Mouse (Mus musculus) E14TG2a.4 (cell line): ENCODE results near the gene Tex36.

Experiments used
- H3K27me3 ChIP-seq: 2 replicates; pipeline ENCODE4 v1.6.1; 2014; ENCODE audit warnings: low read length, control low read depth; ENCODE audit not compliant: insufficient read depth
- H3K36me3 ChIP-seq: 2 replicates; pipeline ENCODE4 v1.6.1; 2014; ENCODE audit warnings: low read length, control low read depth; ENCODE audit not compliant: insufficient read depth
- H3K4me1 ChIP-seq: replicated peaks from 2 replicates; pipeline ENCODE4 v1.6.1; 2014; ENCODE audit warnings: low read depth, low read length, control low read depth
- H3K4me3 ChIP-seq: replicated peaks from 2 replicates; pipeline ENCODE4 v1.5.1; 2014; ENCODE audit warnings: mild to moderate bottlenecking, low read length
- H3K9me3 ChIP-seq: 2 replicates; pipeline ENCODE4 v1.6.1; 2014; ENCODE audit warnings: low read length, control low read depth
- CTCF ChIP-seq: conservative IDR thresholded peaks from 2 replicates; pipeline ENCODE4 v1.5.1; 2014; ENCODE audit warnings: low read length
- NANOG ChIP-seq: IDR thresholded peaks from 2 replicates; pipeline ENCODE4 v1.6.1; 2014; ENCODE audit warnings: borderline replicate concordance, low read length, mixed read lengths
- POU5F1 ChIP-seq: IDR thresholded peaks from 2 replicates; pipeline ENCODE4 v1.6.1; 2014; ENCODE audit warnings: low read length, borderline replicate concordance

Gene Tex36

GRCm38 (mm10) chr7:133551000-133551399, 51.0 kb downstream of the Tex36 start:
- Histone ChIP-seq H3K4me1 (peaks cover 4% of the 10 kb centered on the region; the same call in 1 of the 2 replicates), H3K27me3 (no peaks in the 10 kb centered on the region; the same call in 1 of the 2 replicates), H3K4me3 (no peak overlapping the region), H3K9me3 (no peaks in the 10 kb centered on the region), H3K36me3 (no peaks in the 10 kb centered on the region)
- TF ChIP-seq NANOG = no peak
- TF ChIP-seq CTCF = no peak
- TF ChIP-seq POU5F1 = no peak

GRCm38 (mm10) chr7:133548434-133548833, 53.5 kb downstream of the Tex36 start:
- TF ChIP-seq POU5F1 = no peak
- TF ChIP-seq NANOG = no peak
- no peak for TF ChIP-seq CTCF
- Histone ChIP-seq H3K27me3 (peaks cover 8% of the 10 kb centered on the region; the same call in 1 of the 2 replicates), H3K4me1 (no peaks in the 10 kb centered on the region), H3K9me3 (peaks cover 6% of the 10 kb centered on the region), H3K4me3 (no peak overlapping the region), H3K36me3 (no peaks in the 10 kb centered on the region)

GRCm38 (mm10) chr7:133545631-133546030, 56.3 kb downstream of the Tex36 start:
- no peak for TF ChIP-seq CTCF
- no peak for TF ChIP-seq POU5F1
- TF ChIP-seq NANOG = no peak
- peaks cover 8% of the 10 kb centered on the region; the same call in 1 of the 2 replicates for H3K27me3 ChIP-seq
- no peaks in the 10 kb centered on the region for H3K4me1 ChIP-seq
- no peak overlapping the region for H3K4me3 ChIP-seq
- H3K9me3 ChIP-seq = peaks cover 6% of the 10 kb centered on the region
- H3K36me3 ChIP-seq = no peaks in the 10 kb centered on the region

- H3K4me3 ChIP-seq = no peak overlapping the region
- no peaks in the 10 kb centered on the region for H3K4me1 ChIP-seq
- peaks cover 6% of the 10 kb centered on the region for H3K9me3 ChIP-seq
- peaks cover 8% of the 10 kb centered on the region; the same call in 1 of the 2 replicates for H3K27me3 ChIP-seq
- TF ChIP-seq CTCF (no peak), NANOG (no peak), POU5F1 (no peak)
- no peaks in the 10 kb centered on the region for H3K36me3 ChIP-seq
Observed at GRCm38 (mm10) chr7:133544966-133545365, 57.0 kb downstream of the Tex36 start.

GRCm38 (mm10) chr7:133543131-133543530, 58.8 kb downstream of the Tex36 start:
- Histone ChIP-seq H3K27me3 (peaks cover 8% of the 10 kb centered on the region; the same call in 1 of the 2 replicates), H3K36me3 (no peaks in the 10 kb centered on the region), H3K4me3 (no peak overlapping the region), H3K4me1 (no peaks in the 10 kb centered on the region), H3K9me3 (peaks cover 6% of the 10 kb centered on the region)
- TF ChIP-seq POU5F1 = no peak
- TF ChIP-seq NANOG = no peak
- TF ChIP-seq CTCF = no peak

GRCm38 (mm10) chr7:133537366-133537765, 64.6 kb downstream of the Tex36 start:
- H3K36me3 ChIP-seq = no peaks in the 10 kb centered on the region
- no peaks in the 10 kb centered on the region for H3K4me1 ChIP-seq
- no peak overlapping the region for H3K4me3 ChIP-seq
- no peaks in the 10 kb centered on the region for H3K27me3 ChIP-seq
- peaks cover 23% of the 10 kb centered on the region for H3K9me3 ChIP-seq
- TF ChIP-seq CTCF = no peak
